Mouse (Mus musculus): ENCODE data around the gene Ndfip2. TPM values are rescaled to one million over a fixed set of nuclear protein-coding genes. Genes with fewer than 3 reads are reported as not detected.

The Ndfip2 gene
- total and polyA plus RNA-seq, 3 experiments, result 12.6 to 49.6 (median 19.0) TPM

DNA sequence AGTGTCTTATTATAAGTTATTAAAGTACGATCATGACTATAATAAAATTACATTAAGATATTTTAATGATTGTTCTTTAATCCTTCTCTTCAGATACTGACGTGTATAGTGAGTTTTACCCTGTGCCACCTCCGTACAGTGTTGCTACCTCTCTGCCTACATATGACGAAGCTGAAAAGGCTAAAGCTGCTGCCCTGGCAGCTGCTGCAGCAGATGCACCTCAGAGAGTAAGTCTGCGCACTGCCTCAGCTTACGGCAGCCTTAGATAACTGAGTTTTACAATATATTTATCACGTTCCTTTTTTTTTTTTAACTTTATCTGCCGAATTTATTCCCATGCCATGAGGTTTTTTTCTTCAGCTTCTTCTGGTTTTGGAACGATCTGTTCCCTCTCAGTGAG lies 33.8 kb downstream of the Ndfip2 start:
- dilution Hi-C loops (cut with MboI; ENCODE audit: extremely low pct_ligation_motif_present, extremely low pct_unique_long_range_greater_than_20kb, low sequenced_read_pairs), result no loop called here
- TF ChIP-seq UBTF (IDR thresholded peaks at IDR 0.05; ENCODE audit: low read depth, low read length) (no peak), CHD1 (IDR thresholded peaks at IDR 0.05; ENCODE audit: low read depth, low read length) (no peak), ZMIZ1 (IDR thresholded peaks at IDR 0.05; ENCODE audit: low read depth, low read length) (no peak), MXI1 (IDR thresholded peaks at IDR 0.05; ENCODE audit: low read depth, low read length) (no peak), IRF4 (IDR thresholded peaks at IDR 0.05; ENCODE audit: low read depth, low read length) (no peak), PAX5 (IDR thresholded peaks at IDR 0.05; ENCODE audit: low read length) (no peak), E2F4 (IDR thresholded peaks at IDR 0.05; ENCODE audit: insufficient replicate concordance, low read depth, low read length) (no peak), ETS1 (conservative IDR thresholded peaks at IDR 0.05; ENCODE audit: low read depth, low read length) (no peak), NRF1 (IDR thresholded peaks at IDR 0.05; ENCODE audit: low read depth, low read length) (no peak), ELF1 (IDR thresholded peaks at IDR 0.05; ENCODE audit: low read depth, low read length) (no peak), NELFE (IDR thresholded peaks at IDR 0.05; ENCODE audit: low read depth, low read length) (no peak), MAX (IDR thresholded peaks at IDR 0.05; ENCODE audit: low read length) (no peak)

DNA sequence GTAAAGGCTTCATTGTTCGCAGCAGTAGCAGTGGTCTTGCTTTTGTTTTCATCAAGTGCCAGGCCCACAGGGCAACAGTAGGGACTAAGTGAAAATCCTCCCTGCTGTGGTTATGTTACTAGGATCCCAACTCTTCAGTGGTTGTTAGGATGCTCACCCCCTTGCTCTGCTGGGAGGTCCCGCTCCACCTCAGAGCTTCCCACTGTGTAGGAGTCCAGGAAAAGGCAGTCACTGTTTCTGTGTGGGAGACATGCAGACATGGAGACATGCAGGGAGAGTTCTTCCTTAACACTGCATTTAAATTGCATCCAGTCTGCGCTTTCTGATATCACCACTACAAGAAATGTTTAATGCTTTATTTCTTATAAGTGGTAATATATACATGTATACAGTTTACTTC lies 35.4 kb downstream of the Ndfip2 start:
- H3K4me3 ChIP-seq (replicated peaks in 1 of 3; ENCODE audit: low read depth in 2 of 3, low read length in 2 of 3, poor library complexity in 1 of 3), result no peak overlapping the region
- no peak for DNase-seq (ENCODE audit: extremely low read depth)
- TF ChIP-seq POLR2A (IDR thresholded peaks at IDR 0.05; ENCODE audit: low read depth, low read length) (no peak), E2F4 (IDR thresholded peaks at IDR 0.05; ENCODE audit: insufficient replicate concordance, low read depth, low read length) (no peak)
- no peak overlapping the region for H3K4me2 ChIP-seq (ENCODE audit: insufficient read depth, low read depth, poor library complexity, severe bottlenecking)
- dilution Hi-C loops (cut with MboI; ENCODE audit: extremely low pct_ligation_motif_present, extremely low pct_unique_long_range_greater_than_20kb, low sequenced_read_pairs), result no loop called here
- H3K9ac ChIP-seq (ENCODE audit: insufficient read depth, low read depth), result no peak overlapping the region
- no peaks in the 10 kb centered on the region for H3K27me3 ChIP-seq (replicated peaks)
- no peak overlapping the region for H3K27ac ChIP-seq (ENCODE audit: insufficient read depth, low read depth)
- H3K9me3 ChIP-seq (replicated peaks; ENCODE audit: low read length), result no peaks in the 10 kb centered on the region
- no peaks in the 10 kb centered on the region for H3K79me2 ChIP-seq (replicated peaks; ENCODE audit: control insufficient read depth, extremely low read depth, insufficient read depth, poor library complexity, severe bottlenecking)
- peaks cover 5 to 41% of the 10 kb centered on the region in 2 experiments for H3K36me3 ChIP-seq (replicated peaks in 1 of 2; ENCODE audit: control insufficient read depth in 1 of 2, insufficient read depth in 1 of 2, low read length in 1 of 2)
- H3K4me1 ChIP-seq (ENCODE audit: control insufficient read depth in 1 of 2, insufficient read depth in 2 of 2), result peaks cover 0 to 3% of the 10 kb centered on the region in 2 experiments; a peak in 1 of 4 replicates
- in situ Hi-C loops (cut with MboI; ENCODE audit: low pct_ligation_motif_present, low pct_unique_long_range_greater_than_20kb, low sequenced_read_pairs), result no loop called here

More for the DNA sequence above, 33.8 kb downstream of the Ndfip2 start:
- no peak overlapping the region for H3K4me2 ChIP-seq (ENCODE audit: insufficient read depth, low read depth, poor library complexity, severe bottlenecking)
- H3K4me1 ChIP-seq (ENCODE audit: control insufficient read depth in 1 of 2, insufficient read depth in 2 of 2), result peaks cover 0 to 3% of the 10 kb centered on the region in 2 experiments; a peak in 1 of 4 replicates
- in situ Hi-C loops (cut with MboI; ENCODE audit: low pct_ligation_motif_present, low pct_unique_long_range_greater_than_20kb, low sequenced_read_pairs), result no loop called here
- H3K27me3 ChIP-seq (replicated peaks), result no peaks in the 10 kb centered on the region
- H3K79me2 ChIP-seq (replicated peaks; ENCODE audit: control insufficient read depth, extremely low read depth, insufficient read depth, poor library complexity, severe bottlenecking), result no peaks in the 10 kb centered on the region
- H3K4me3 ChIP-seq (replicated peaks in 1 of 3; ENCODE audit: low read depth in 2 of 3, low read length in 2 of 3, poor library complexity in 1 of 3), result no peak overlapping the region
- no peak for DNase-seq (ENCODE audit: extremely low read depth)
- H3K27ac ChIP-seq (ENCODE audit: insufficient read depth, low read depth), result no peak overlapping the region
- H3K36me3 ChIP-seq (replicated peaks in 1 of 2; ENCODE audit: control insufficient read depth in 1 of 2, insufficient read depth in 1 of 2, low read length in 1 of 2), result peaks cover 2 to 42% of the 10 kb centered on the region in 2 experiments
- H3K9ac ChIP-seq (ENCODE audit: insufficient read depth, low read depth), result no peak overlapping the region
- no peaks in the 10 kb centered on the region for H3K9me3 ChIP-seq (replicated peaks; ENCODE audit: low read length)
